Mouse (Mus musculus) cerebellum, adult 8-10 months (tissue): ENCODE results near the gene Tspan11.

Experiments
- DNase-seq: peaks from one replicate; pipeline ENCODE4 v3.0.0; 2022

The Tspan11 gene

DNA sequence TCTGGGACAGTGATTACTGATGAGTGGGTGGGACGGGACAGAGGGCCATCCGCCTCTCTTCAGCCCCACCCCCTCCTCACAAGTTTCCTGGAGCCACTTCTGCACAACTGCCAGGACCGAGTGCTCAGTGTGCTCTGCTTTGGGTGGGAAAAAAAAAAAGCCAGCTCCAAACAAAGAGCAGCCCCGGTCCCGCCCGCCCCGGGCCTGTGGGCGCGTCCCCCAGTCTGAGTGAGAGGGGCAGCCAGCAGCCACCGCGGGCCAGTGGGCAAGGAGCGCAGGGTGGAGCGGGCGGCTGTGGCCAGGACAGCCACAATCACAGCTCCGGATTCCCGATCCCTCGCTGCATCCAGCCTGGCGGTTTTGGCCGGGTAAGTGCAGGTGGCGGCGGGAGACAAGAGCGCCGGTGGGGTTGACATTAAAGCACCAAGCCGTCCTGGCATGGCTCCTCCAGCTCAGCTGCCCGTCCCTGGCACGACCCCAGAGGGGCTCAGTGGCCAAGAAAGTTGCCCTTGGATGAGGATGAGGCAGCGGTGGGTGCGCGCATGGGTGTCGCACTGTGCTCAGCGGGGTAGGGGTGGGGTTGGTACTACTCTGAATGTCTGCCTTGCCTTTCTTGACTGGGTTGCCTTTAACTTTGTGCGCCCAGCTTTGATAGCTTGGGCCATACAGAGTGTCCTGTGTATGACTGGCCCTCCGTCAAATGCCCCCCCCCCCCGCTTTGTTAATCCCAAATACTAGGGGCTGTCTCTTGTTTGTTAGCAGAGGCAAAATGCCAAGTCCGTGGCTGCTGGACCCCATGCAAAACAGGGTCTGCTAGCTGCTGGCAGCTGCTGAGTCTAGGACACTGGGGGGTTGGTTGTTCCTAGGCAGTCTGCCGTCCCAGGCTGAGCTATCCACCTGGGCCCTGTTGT, at the start of gene Tspan11:
TSS of gene Tspan11 (plus strand) at position 79 of the 911 bp plus-strand sequence.
- DNase-seq: no peak

DNA sequence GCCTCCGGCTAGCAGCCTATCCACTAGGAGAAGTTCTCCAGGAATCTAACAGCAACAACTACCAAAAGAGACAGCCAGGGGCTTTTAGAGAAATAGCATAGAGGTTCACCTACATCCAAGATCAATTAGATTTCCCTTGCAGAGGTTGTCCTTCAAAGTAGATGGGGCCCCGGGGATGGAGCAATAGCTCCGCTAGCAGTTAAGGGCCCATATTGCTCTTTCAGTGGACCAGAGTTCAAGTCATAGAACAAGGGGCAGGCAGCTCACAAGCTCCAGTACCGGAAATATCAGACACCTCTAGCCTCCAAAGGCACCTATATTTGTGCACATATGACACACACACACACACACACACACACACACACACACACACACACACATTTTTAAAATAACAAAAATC, 49.5 kb upstream of the Tspan11 start:
- no peak for DNase-seq

DNA sequence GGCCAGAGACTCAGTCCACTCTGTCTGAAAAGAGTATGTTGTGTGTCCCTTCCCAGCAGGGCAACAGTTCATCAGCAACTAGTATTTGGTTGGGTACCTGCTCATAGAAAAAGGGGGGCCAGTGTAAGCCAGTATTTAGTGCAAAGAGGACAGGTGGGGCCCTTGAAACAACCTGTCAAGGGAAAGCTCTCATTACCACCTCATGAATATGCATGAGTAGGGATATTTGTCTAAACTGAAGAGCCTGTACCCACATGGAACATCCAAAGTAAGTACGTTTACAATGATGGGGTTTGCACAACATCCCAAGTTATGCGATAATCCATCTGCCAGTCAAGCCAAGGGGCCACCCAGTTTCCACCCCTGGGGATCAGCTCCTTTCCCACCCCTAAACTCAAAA, 47.9 kb upstream of the Tspan11 start:
- no peak for DNase-seq

DNA sequence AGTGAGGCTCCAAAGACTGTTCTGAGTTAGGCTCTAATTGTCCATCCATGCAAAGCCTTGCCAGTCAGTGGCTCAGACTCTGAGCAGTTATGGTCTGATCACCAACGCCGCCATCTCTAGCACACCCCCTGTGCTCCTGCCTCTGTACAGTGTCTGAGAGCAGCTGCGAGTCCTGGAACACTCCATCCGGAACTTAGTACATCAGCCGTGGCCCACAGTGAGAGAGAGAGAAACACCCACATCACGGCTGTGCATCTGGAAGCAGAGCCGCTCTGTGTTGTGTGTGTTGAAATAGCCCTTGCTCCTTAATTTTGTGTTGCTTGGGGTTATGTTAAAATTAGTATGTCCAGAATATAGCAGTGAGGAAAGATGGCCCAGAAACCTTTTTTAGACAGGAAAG, 47.2 kb upstream of the Tspan11 start:
- DNase-seq: no peak

DNA sequence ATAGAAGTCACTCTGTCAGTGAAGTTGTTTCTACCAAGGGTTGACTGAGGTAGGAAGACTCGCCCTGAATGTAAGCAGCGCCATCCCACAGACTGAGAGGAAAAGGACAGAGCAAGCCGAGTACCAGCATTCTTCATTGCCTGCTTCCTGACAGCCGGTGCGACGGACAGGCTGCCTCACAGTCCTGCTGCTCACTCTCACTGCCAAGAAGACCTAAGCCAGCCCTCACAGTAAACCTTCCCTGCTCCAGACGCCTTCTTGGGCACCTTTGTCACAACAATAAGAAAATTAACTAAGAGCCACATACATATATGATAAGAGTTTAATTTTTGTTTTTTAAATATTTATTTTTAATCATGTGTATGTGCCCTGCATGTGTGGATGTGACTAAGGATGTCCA, 46.1 kb upstream of the Tspan11 start:
- DNase-seq: no peak

DNA sequence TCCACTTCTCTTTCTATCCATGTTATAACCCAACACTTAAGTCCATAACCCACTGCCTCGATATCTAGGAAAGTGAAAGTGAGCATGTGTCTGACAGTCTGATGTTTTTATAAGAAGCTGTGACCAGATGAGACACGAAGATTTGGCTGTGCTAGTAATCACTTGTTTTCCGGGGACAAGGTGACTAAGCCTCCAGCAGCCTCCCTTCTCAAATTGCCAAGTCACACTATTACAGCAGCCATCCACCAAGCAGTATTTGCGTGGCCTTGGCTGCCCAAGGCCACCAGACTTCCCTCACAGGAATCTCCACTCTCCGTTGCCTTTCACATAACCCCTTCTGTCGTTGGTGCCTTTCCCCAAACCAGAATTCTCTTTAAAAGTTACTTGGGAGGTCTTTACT, 40.9 kb upstream of the Tspan11 start:
- DNase-seq: no peak

GRCm38 (mm10) chr6:127849496-127849895, 37.9 kb upstream of the Tspan11 start:
- DNase-seq: no peak

GRCm38 (mm10) chr6:127851611-127852010, 35.8 kb upstream of the Tspan11 start:
- DNase-seq: no peak

GRCm38 (mm10) chr6:127853241-127853640, 34.1 kb upstream of the Tspan11 start:
- DNase-seq: no peak

DNA sequence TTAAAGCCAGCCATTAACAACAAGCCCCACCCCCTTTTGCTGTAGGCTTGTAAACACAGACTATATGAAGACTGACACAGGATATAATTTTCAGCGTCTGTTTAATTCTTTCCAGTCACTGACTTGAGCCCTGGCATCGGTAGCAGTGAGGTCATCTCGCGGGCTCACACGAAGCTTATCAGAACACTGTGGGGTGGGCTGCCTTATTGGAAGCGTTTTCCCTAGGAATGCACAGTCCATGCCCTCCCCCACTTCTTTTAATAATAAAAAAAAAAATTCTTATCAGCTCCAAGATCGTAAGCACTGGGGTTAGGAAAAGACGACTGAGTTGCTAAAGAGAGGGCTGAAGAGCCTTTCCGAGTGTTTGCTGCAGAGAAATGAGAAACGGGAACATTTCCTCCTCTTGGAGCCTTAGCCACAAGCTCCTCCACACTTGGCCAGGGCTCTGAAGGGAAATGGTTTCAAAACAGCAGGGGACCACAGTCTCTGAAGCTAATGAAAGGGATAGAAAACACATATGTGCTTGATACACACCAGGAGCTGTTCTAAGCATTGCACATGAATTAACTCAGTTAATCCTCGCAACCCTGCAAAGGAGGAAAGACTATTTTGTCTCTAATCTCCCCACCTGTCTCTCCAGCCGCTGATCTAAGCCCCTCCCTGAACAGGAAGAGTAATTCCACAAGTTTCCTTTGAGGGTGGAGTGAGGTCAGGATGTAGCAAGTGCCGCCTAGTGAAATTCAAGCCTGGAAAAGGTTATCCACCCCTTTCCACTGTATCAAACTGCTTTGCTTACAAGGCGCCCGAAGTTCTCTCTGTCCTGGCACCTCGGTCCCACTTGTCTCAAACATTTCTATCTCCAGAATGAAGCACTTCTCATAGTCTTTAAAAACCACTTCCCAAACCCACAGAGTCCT, 33.4 kb upstream of the Tspan11 start:
- DNase-seq: no peak

DNA sequence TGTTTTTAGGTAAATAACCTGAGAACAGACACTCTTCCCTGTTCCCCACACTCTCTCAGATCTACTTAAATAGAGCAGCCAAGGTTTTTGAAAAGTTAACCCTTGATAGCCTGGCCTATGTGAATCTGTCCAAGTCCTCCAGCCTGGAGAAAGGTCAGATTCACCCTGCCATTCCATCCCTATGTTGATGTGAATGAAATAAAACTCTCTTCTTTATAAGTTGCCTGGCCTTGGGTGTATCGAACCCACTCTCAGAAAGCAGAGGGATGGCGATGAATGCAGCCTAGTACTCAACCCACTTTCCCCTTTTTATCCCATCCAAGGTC, 32.7 kb upstream of the Tspan11 start:
- no peak for DNase-seq

GRCm38 (mm10) chr6:127855711-127856295, 31.6 kb upstream of the Tspan11 start:
- no peak for DNase-seq

GRCm38 (mm10) chr6:127861951-127862350, 25.4 kb upstream of the Tspan11 start:
- no peak for DNase-seq

DNA sequence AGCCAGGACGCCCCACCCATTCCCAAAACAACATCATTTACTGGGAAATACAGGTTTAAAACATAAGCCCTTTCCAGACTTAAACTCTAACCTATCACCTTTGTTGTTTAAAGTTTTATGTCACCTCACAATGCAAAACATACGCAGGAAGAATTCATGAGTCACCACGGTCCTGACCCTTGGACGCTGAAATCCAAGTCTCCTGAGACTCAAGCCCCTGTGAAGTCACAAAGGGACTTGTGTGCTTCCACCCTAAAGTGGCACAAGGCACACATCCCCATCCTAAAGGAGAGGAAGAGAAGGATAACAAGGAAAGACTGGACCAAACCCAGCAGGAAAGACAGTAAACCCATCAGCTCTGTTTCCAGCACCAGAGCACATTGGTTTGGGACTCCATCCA, 22.0 kb upstream of the Tspan11 start:
- DNase-seq: no peak

DNA sequence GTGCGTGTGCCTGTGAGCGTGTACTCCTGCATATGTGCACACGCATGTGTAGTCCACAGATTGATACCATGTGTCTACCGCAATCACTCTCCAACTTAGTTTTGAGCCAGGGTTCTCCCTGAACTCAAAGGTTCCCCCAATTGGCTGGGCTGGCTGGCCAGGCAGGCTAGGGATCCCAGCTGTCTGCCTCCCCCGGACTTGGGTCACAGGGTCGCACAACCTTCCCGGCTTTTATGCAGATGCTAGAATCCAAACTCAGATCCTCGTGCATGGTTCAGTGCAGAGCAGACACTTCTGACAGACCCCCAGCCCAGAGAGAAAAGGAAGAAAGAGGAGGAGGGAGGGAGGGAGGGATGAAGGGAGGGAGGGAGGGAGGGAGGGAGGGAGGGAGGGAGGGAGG, 18.8 kb upstream of the Tspan11 start:
- DNase-seq: no peak

DNA sequence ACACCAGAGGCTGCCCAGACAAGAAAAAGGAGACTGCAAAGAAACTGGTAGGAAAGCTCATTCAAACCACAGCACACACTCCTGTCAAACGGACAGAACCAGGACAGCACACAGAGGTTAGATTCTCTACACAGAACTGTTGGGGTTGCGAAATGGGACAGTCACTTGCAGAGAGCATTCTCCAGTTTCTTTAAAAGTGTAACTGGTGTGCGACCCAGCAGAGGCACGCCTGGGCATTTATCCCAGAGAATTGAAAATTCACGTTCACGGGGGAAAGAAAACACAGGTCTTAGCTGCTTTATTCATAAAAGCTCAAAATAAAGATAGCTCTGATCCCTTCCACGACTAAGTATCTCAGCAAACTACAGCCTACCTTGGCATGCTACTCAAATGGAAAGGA, 18.3 kb upstream of the Tspan11 start:
- no peak for DNase-seq

- DNase-seq: no peak
Measured at GRCm38 (mm10) chr6:127870345-127871324, 16.8 kb upstream of the Tspan11 start.

- no peak for DNase-seq
Measured at GRCm38 (mm10) chr6:127871436-127871835, 16.0 kb upstream of the Tspan11 start.

GRCm38 (mm10) chr6:127872581-127872980, 14.8 kb upstream of the Tspan11 start:
- no peak for DNase-seq

GRCm38 (mm10) chr6:127875883-127876282, 11.5 kb upstream of the Tspan11 start:
- DNase-seq: no peak

- no peak for DNase-seq
Measured at GRCm38 (mm10) chr6:127876436-127876835, 11.0 kb upstream of the Tspan11 start.

- no peak for DNase-seq
Measured at GRCm38 (mm10) chr6:127877026-127877425, 10.4 kb upstream of the Tspan11 start.
